Mouse (Mus musculus): Measurements from ENCODE around the gene Ahdc1.
A peak's percentile ranks its signal among the peaks of the same experiment; 100 is the strongest.
"Not testable (repeated sequence)": the region's sequence is repeated elsewhere in the genome, so short reads cannot be mapped to it uniquely, and the experiment has no call there.

Ahdc1 gene

GRCm38 (mm10) chr4:133078947-133079346 lies 67.9 kb downstream of the Ahdc1 start:
- no peak for DNase-seq (ENCODE audit: low spot score)

- no peak for DNase-seq (ENCODE audit: low spot score)
Measured at GRCm38 (mm10) chr4:133079416-133080113, 68.5 kb downstream of the Ahdc1 start.

- DNase-seq (ENCODE audit: low spot score), result no peak
Measured at GRCm38 (mm10) chr4:133080862-133081261, 69.8 kb downstream of the Ahdc1 start.

- no peak for DNase-seq (ENCODE audit: low spot score)
Measured at GRCm38 (mm10) chr4:133082216-133082773, 71.2 kb downstream of the Ahdc1 start.

GRCm38 (mm10) chr4:133083991-133084861 lies 73.2 kb downstream of the Ahdc1 start:
- DNase-seq (ENCODE audit: low spot score), result no peak

- DNase-seq (ENCODE audit: low spot score), result peak; percentile 57
Measured at GRCm38 (mm10) chr4:133085011-133085782, 74.1 kb downstream of the Ahdc1 start.

GRCm38 (mm10) chr4:133085783-133086342 lies 74.8 kb downstream of the Ahdc1 start:
- DNase-seq (ENCODE audit: low spot score), result no peak

- DNase-seq (ENCODE audit: low spot score), result no peak
Measured at GRCm38 (mm10) chr4:133087177-133087714, 76.2 kb downstream of the Ahdc1 start.

GRCm38 (mm10) chr4:133087835-133088234 lies 76.8 kb downstream of the Ahdc1 start:
- DNase-seq (ENCODE audit: low spot score), result no peak

GRCm38 (mm10) chr4:133089319-133089718 lies 78.3 kb downstream of the Ahdc1 start:
- no peak for DNase-seq (ENCODE audit: low spot score)

GRCm38 (mm10) chr4:133089802-133090201 lies 78.7 kb downstream of the Ahdc1 start:
- no peak for DNase-seq (ENCODE audit: low spot score)

GRCm38 (mm10) chr4:133090276-133090719 lies 79.2 kb downstream of the Ahdc1 start:
- DNase-seq (ENCODE audit: low spot score), result no peak

GRCm38 (mm10) chr4:133090720-133091458 lies 79.8 kb downstream of the Ahdc1 start:
- no peak for DNase-seq (ENCODE audit: low spot score)

GRCm38 (mm10) chr4:133091459-133091785 lies 80.4 kb downstream of the Ahdc1 start:
- no peak for DNase-seq (ENCODE audit: low spot score)

- no peak for DNase-seq (ENCODE audit: low spot score)
Measured at GRCm38 (mm10) chr4:133092453-133092901, 81.4 kb downstream of the Ahdc1 start.

GRCm38 (mm10) chr4:133093056-133093455 lies 82.0 kb downstream of the Ahdc1 start:
- DNase-seq (ENCODE audit: low spot score), result no peak

- DNase-seq (ENCODE audit: low spot score), result no peak
Measured at GRCm38 (mm10) chr4:133093481-133094033, 82.5 kb downstream of the Ahdc1 start.

GRCm38 (mm10) chr4:133094255-133094654 lies 83.2 kb downstream of the Ahdc1 start:
- no peak for DNase-seq (ENCODE audit: low spot score)

- no peak for DNase-seq (ENCODE audit: low spot score)
Measured at GRCm38 (mm10) chr4:133094936-133095733, 84.1 kb downstream of the Ahdc1 start.

GRCm38 (mm10) chr4:133095734-133096065 lies 84.6 kb downstream of the Ahdc1 start:
- DNase-seq (ENCODE audit: low spot score), result not testable (repeated sequence)
